Mouse (Mus musculus) liver, adult 2 months (tissue): ENCODE measurements around the gene Aknad1. TPM values are rescaled to one million over a fixed set of nuclear protein-coding genes. Genes with fewer than 3 reads are reported as not detected.

Experiments
- DNase-seq: peaks from one replicate; pipeline ENCODE4 v3.0.0-alpha.2; 2011; ENCODE audit warnings: low read depth, low spot score; ENCODE audit errors: extremely low read depth
- H3K27ac ChIP-seq: fragments of 200-500 bp; replicated peaks from 2 replicates; pipeline ENCODE4 v1.5.1; 2012; ENCODE audit warnings: low read depth, mild to moderate bottlenecking, control low read depth, inconsistent platforms, low read length; ENCODE audit not compliant: insufficient read depth
- H3K27me3 ChIP-seq: fragments of 200-500 bp; 2 replicates; pipeline ENCODE4 v1.6.1; 2012; ENCODE audit warnings: mild to moderate bottlenecking, moderate library complexity, low read length, inconsistent platforms; ENCODE audit not compliant: control insufficient read depth, insufficient read depth
- H3K36me3 ChIP-seq: fragments of 200-500 bp; 2 replicates; pipeline ENCODE4 v1.6.1; 2012; ENCODE audit warnings: low read length, inconsistent platforms; ENCODE audit not compliant: control insufficient read depth, insufficient read depth
- H3K4me1 ChIP-seq: fragments of 200-500 bp; 2 replicates; pipeline ENCODE4 v1.6.1; 2011; ENCODE audit warnings: low read length; ENCODE audit not compliant: control insufficient read depth, insufficient read depth
- H3K4me3 ChIP-seq: fragments of 200-500 bp; 2 replicates; pipeline ENCODE4 v1.5.1; 2011; ENCODE audit warnings: low read depth, mild to moderate bottlenecking, control low read depth, low read length, moderate library complexity; ENCODE audit not compliant: insufficient read depth
- H3K79me2 ChIP-seq: fragments of 200-500 bp; 2 replicates; pipeline ENCODE4 v1.6.1; 2012; ENCODE audit warnings: inconsistent platforms, mild to moderate bottlenecking, low read length, moderate library complexity; ENCODE audit not compliant: control insufficient read depth, insufficient read depth
- H3K9ac ChIP-seq: fragments of 200-500 bp; 2 replicates; pipeline ENCODE4 v1.6.1; 2012; ENCODE audit warnings: low read depth, mild to moderate bottlenecking, control low read depth, inconsistent platforms, low read length
- CTCF ChIP-seq: fragments of 200-500 bp; IDR thresholded peaks from 2 replicates; pipeline ENCODE4 v1.5.1; 2011; ENCODE audit warnings: low read depth, low read length, control low read depth
- POLR2A ChIP-seq: fragments of 200-500 bp; IDR thresholded peaks from 2 replicates; pipeline ENCODE4 v1.6.1; 2011; ENCODE audit warnings: low read length, control low read depth; ENCODE audit not compliant: insufficient read depth; ENCODE audit errors: extremely low read depth
- WGBS: fragments of 180-500 bp; shearing (Covaris S2); methylation state at CpG from one replicate; pipeline ENCODE4 v1.1.7; 2018; 5-methylcytosine and 5-hydroxymethylcytosine counted together
- polyA plus RNA-seq: library from polyadenylated mRNA; depleted of rRNA; stranded (reverse); fragments of >200 nt; gene quantifications from 2 replicates; pipeline ENCODE4 v1.2.3, GENCODE M21; 2012; rRNA removed
- total RNA-seq: library from RNA; depleted of rRNA; stranded (reverse); fragments of >200 nt; gene quantifications from 2 replicates; pipeline ENCODE4 v1.2.3, GENCODE M21; 2014; rRNA removed

Aknad1 gene
- total and polyA plus RNA-seq, 2 experiments = not detected

DNA sequence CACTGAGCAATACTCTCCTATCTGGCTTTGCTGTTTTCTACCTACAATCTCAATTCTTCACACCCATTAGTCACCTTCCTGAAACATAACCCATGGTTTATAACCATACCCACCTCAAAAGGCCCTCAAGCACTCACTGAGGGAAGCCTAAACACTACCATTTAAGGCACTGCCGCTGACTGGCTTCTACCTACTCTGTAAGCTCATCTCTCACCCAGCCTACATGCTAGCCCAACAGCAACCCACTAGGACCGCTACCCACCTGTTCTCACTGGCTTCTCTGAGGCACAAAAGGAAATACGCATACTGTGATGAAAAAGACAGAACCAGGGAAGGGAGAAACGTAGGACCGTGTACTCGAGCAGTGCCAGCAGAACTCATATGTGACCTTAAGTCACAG lies 92.3 kb downstream of the Aknad1 start:
- Histone ChIP-seq H3K27me3 (no peaks in the 10 kb centered on the region), H3K9ac (no peak overlapping the region), H3K27ac (no peak overlapping the region), H3K4me1 (peaks cover 9% of the 10 kb centered on the region), H3K79me2 (peaks cover 9% of the 10 kb centered on the region), H3K4me3 (no peak overlapping the region), H3K36me3 (peaks cover 3% of the 10 kb centered on the region; the same call in 1 of the 2 replicates)
- TF ChIP-seq POLR2A = no peak
- TF ChIP-seq CTCF = no peak
- 96% methylated on average over 6 of the region's 6 CpGs for WGBS
- DNase-seq = no peak

Other genes starting within 250 kb of the Aknad1 start
- not detected in 2 replicates for gene 1700013F07Rik, start 205.5 kb upstream of the Aknad1 start, total RNA-seq
- not detected in 2 replicates for gene 1700013F07Rik, start 205.5 kb upstream of the Aknad1 start, polyA plus RNA-seq
- gene 5330417C22Rik, start 203.1 kb upstream of the Aknad1 start, total RNA-seq = 0.55 and 0.60 TPM in 2 replicates
- 0.20 and 0.45 TPM in 2 replicates for gene 5330417C22Rik, start 203.1 kb upstream of the Aknad1 start, polyA plus RNA-seq
- gene Tmem167b, start 177.2 kb upstream of the Aknad1 start, total RNA-seq = 25.0 and 25.7 TPM in 2 replicates
- gene Tmem167b, start 177.2 kb upstream of the Aknad1 start, polyA plus RNA-seq = 2.7 and 3.3 TPM in 2 replicates
- gene Taf13, start 168.0 kb upstream of the Aknad1 start, total RNA-seq = 7.3 and 9.9 TPM in 2 replicates
- 2.5 and 3.0 TPM in 2 replicates for gene Taf13, start 168.0 kb upstream of the Aknad1 start, polyA plus RNA-seq
- gene Wdr47, start 148.4 kb upstream of the Aknad1 start, total RNA-seq = 1.2 and 1.7 TPM in 2 replicates
- gene Wdr47, start 148.4 kb upstream of the Aknad1 start, polyA plus RNA-seq = 0.50 and 0.73 TPM in 2 replicates
- gene Clcc1, start 85.7 kb upstream of the Aknad1 start, total RNA-seq = 83.4 and 96.9 TPM in 2 replicates
- gene Clcc1, start 85.7 kb upstream of the Aknad1 start, polyA plus RNA-seq = 43.9 and 50.2 TPM in 2 replicates
- 9.9 and 10.9 TPM in 2 replicates for gene Gpsm2, start 17.3 kb upstream of the Aknad1 start, total RNA-seq
- gene Gpsm2, start 17.3 kb upstream of the Aknad1 start, polyA plus RNA-seq = 2.4 and 2.9 TPM in 2 replicates
- 28.9 and 34.3 TPM in 2 replicates for gene Stxbp3, start 100.9 kb downstream of the Aknad1 start, total RNA-seq
- 6.0 and 6.7 TPM in 2 replicates for gene Stxbp3, start 100.9 kb downstream of the Aknad1 start, polyA plus RNA-seq
- gene Fndc7, start 150.3 kb downstream of the Aknad1 start, total RNA-seq = 0.09 and 0.13 TPM in 2 replicates
- 0.02 and 0.09 TPM in 2 replicates for gene Fndc7, start 150.3 kb downstream of the Aknad1 start, polyA plus RNA-seq
- gene Prpf38b, start 172.1 kb downstream of the Aknad1 start, total RNA-seq = 22.8 and 25.7 TPM in 2 replicates
- 13.8 and 17.2 TPM in 2 replicates for gene Prpf38b, start 172.1 kb downstream of the Aknad1 start, polyA plus RNA-seq
- not detected in 2 replicates for gene Henmt1, start 200.2 kb downstream of the Aknad1 start, total RNA-seq
- not detected in 2 replicates for gene Henmt1, start 200.2 kb downstream of the Aknad1 start, polyA plus RNA-seq
- not detected in 2 replicates for gene Gm9857, start 200.8 kb downstream of the Aknad1 start, total RNA-seq
- gene Gm9857, start 200.8 kb downstream of the Aknad1 start, polyA plus RNA-seq = not detected in 2 replicates